Mouse (Mus musculus) brown adipose tissue, adult 24 weeks (tissue): Measurements from ENCODE around the gene Tprg. TPM values are rescaled to one million over a fixed set of nuclear protein-coding genes. Genes with fewer than 3 reads are reported as not detected.

Experiments used
- H3K27ac ChIP-seq: fragments of 200-500 bp; replicated peaks from 2 replicates; pipeline ENCODE4 v1.5.1; 2012; ENCODE audit warnings: low read depth, mild to moderate bottlenecking, low read length
- H3K4me1 ChIP-seq: fragments of 200-500 bp; 2 replicates; pipeline ENCODE4 v1.6.1; 2012; ENCODE audit warnings: low read length, mixed read lengths; ENCODE audit not compliant: control insufficient read depth, insufficient read depth, insufficient read length
- H3K4me3 ChIP-seq: fragments of 200-500 bp; 2 replicates; pipeline ENCODE4 v1.5.1; 2012; ENCODE audit warnings: low read depth, mild to moderate bottlenecking, low read length, moderate library complexity; ENCODE audit not compliant: insufficient read depth
- polyA plus RNA-seq: library from polyadenylated mRNA; stranded (reverse); fragments of >200 nt; gene quantifications from 2 replicates; pipeline ENCODE4 v1.2.4, GENCODE M21; 2012; ENCODE audit not compliant: missing spikeins, insufficient read depth, insufficient read length

Gene Tprg
- polyA plus RNA-seq, 1 experiment, result not detected

- Histone ChIP-seq H3K4me3 (no peak overlapping the region), H3K27ac (no peak overlapping the region), H3K4me1 (no peaks in the 10 kb centered on the region)
Measured at GRCm38 (mm10) chr16:25440039-25440438, 153.4 kb downstream of the Tprg start.

- Histone ChIP-seq H3K27ac (no peak overlapping the region), H3K4me1 (no peaks in the 10 kb centered on the region), H3K4me3 (no peak overlapping the region)
Measured at GRCm38 (mm10) chr16:25445580-25445979, 159.0 kb downstream of the Tprg start.

GRCm38 (mm10) chr16:25451511-25451910 is 164.9 kb downstream of the Tprg start:
- H3K27ac ChIP-seq, result no peak overlapping the region
- no peaks in the 10 kb centered on the region for H3K4me1 ChIP-seq
- no peak overlapping the region for H3K4me3 ChIP-seq

- 0 out of 2 replicates have a peak, but pooled peaks cover 3% of the 10 kb centered on the region for H3K4me1 ChIP-seq
- no peak overlapping the region for H3K4me3 ChIP-seq
- no peak overlapping the region for H3K27ac ChIP-seq
Measured at GRCm38 (mm10) chr16:25464732-25465131, 178.1 kb downstream of the Tprg start.

- H3K4me1 ChIP-seq, result 0 out of 2 replicates have a peak, but pooled peaks cover 3% of the 10 kb centered on the region
- no peak overlapping the region for H3K27ac ChIP-seq
- H3K4me3 ChIP-seq, result no peak overlapping the region
Measured at GRCm38 (mm10) chr16:25465435-25466139, 179.0 kb downstream of the Tprg start.

- H3K27ac ChIP-seq, result no peak overlapping the region
Measured at GRCm38 (mm10) chr16:25468040-25468439, 181.4 kb downstream of the Tprg start.

GRCm38 (mm10) chr16:25468662-25469061 is 182.0 kb downstream of the Tprg start:
- Histone ChIP-seq H3K4me3 (no peak overlapping the region), H3K27ac (no peak overlapping the region), H3K4me1 (0 out of 2 replicates have a peak, but pooled peaks cover 3% of the 10 kb centered on the region)

More at GRCm38 (mm10) chr16:25468040-25468439, 181.4 kb downstream of the Tprg start:
- Histone ChIP-seq H3K4me1 (0 out of 2 replicates have a peak, but pooled peaks cover 3% of the 10 kb centered on the region), H3K4me3 (no peak overlapping the region)
